Mouse (Mus musculus): ENCODE data around the gene Smpd2. TPM values are rescaled to one million over a fixed set of nuclear protein-coding genes. Genes with fewer than 3 reads are reported as not detected.

The Smpd2 gene
- polyA plus RNA-seq, 1 experiment from 2014 or later = 50.7 TPM

- H3K4me2 ChIP-seq (ENCODE audit: low read depth, low read length, severe bottlenecking) = no peak overlapping the region
- H3K9ac ChIP-seq (ENCODE audit: low read length) = no peak overlapping the region
- ATAC-seq (replicated peaks; ENCODE audit: low FRiP score) (no peak), DNase-seq (ENCODE audit: low spot score) (no peak)
- no peaks in the 10 kb centered on the region; the same call in 1 of the 2 replicates for H3K36me3 ChIP-seq (ENCODE audit: control insufficient read depth, insufficient read depth, low read length)
- WGBS = 86% methylated on average over 7 of the region's 7 CpGs
- H3K27ac ChIP-seq (ENCODE audit: low read depth, low read length) = no peak overlapping the region
- H3K9me3 ChIP-seq (ENCODE audit: control insufficient read depth, low read length) = no peaks in the 10 kb centered on the region
- no peaks in the 10 kb centered on the region for H3K27me3 ChIP-seq (ENCODE audit: control insufficient read depth, insufficient read depth, low read length)
- H3K4me1 ChIP-seq (replicated peaks; ENCODE audit: control insufficient read depth, insufficient read depth, low read length) = peaks cover 3% of the 10 kb centered on the region; the same call in 1 of the 2 replicates
- no peak overlapping the region for H3K4me3 ChIP-seq (ENCODE audit: low read depth, low read length)
These were observed 7.7 kb downstream of the Smpd2 start for GRCm38 (mm10) chr10:41482446-41482845.

- peaks cover 5% of the 10 kb centered on the region; the same call in 1 of the 2 replicates for H3K4me1 ChIP-seq (replicated peaks; ENCODE audit: control insufficient read depth, insufficient read depth, low read length)
- no peak overlapping the region for H3K27ac ChIP-seq (ENCODE audit: low read depth, low read length)
- DNase-seq (ENCODE audit: low spot score) (no peak), ATAC-seq (replicated peaks; ENCODE audit: low FRiP score) (no peak)
- H3K4me3 ChIP-seq (ENCODE audit: low read depth, low read length) = no peak overlapping the region
- 76% methylated on average over 33 of the region's 33 CpGs for WGBS
- H3K9me3 ChIP-seq (ENCODE audit: control insufficient read depth, low read length) = no peaks in the 10 kb centered on the region
- H3K27me3 ChIP-seq (ENCODE audit: control insufficient read depth, insufficient read depth, low read length) = no peaks in the 10 kb centered on the region
- H3K36me3 ChIP-seq (ENCODE audit: control insufficient read depth, insufficient read depth, low read length) = no peaks in the 10 kb centered on the region; the same call in 1 of the 2 replicates
- no peak overlapping the region for H3K4me2 ChIP-seq (ENCODE audit: low read depth, low read length, severe bottlenecking)
- H3K9ac ChIP-seq (ENCODE audit: low read length) = no peak overlapping the region
These were observed 9.0 kb downstream of the Smpd2 start for GRCm38 (mm10) chr10:41480938-41481880.

- no peak for ATAC-seq (replicated peaks; ENCODE audit: low FRiP score)
- Histone ChIP-seq H3K4me3 (ENCODE audit: low read depth, low read length) (no peak overlapping the region), H3K9ac (ENCODE audit: low read length) (no peak overlapping the region), H3K27me3 (ENCODE audit: control insufficient read depth, insufficient read depth, low read length) (no peaks in the 10 kb centered on the region), H3K9me3 (ENCODE audit: control insufficient read depth, low read length) (no peaks in the 10 kb centered on the region), H3K36me3 (ENCODE audit: control insufficient read depth, insufficient read depth, low read length) (no peaks in the 10 kb centered on the region; the same call in 1 of the 2 replicates), H3K27ac (ENCODE audit: low read depth, low read length) (no peak overlapping the region), H3K4me1 (replicated peaks; ENCODE audit: control insufficient read depth, insufficient read depth, low read length) (peaks cover 10% of the 10 kb centered on the region; the same call in 1 of the 2 replicates), H3K4me2 (ENCODE audit: low read depth, low read length, severe bottlenecking) (no peak overlapping the region)
- WGBS = 94% methylated on average over 3 of the region's 3 CpGs
- no peak for DNase-seq (ENCODE audit: low spot score)
These were observed 10.2 kb downstream of the Smpd2 start for GRCm38 (mm10) chr10:41479961-41480360.

GRCm38 (mm10) chr10:41477278-41478181 is 12.6 kb downstream of the Smpd2 start:
- no peaks in the 10 kb centered on the region for H3K9me3 ChIP-seq (ENCODE audit: control insufficient read depth, low read length)
- 3% methylated on average over 20 of the region's 20 CpGs for WGBS
- ATAC-seq (replicated peaks; ENCODE audit: low FRiP score) (peak; percentile 81), DNase-seq (ENCODE audit: low spot score) (peak; percentile 79)
- H3K4me3 ChIP-seq (ENCODE audit: low read depth, low read length) = peak overlapping the region; percentile 60
- peak overlapping the region; percentile 84 for H3K27ac ChIP-seq (ENCODE audit: low read depth, low read length)
- H3K27me3 ChIP-seq (ENCODE audit: control insufficient read depth, insufficient read depth, low read length) = no peaks in the 10 kb centered on the region
- H3K9ac ChIP-seq (ENCODE audit: low read length) = peak overlapping the region; percentile 83
- no peaks in the 10 kb centered on the region; the same call in 1 of the 2 replicates for H3K36me3 ChIP-seq (ENCODE audit: control insufficient read depth, insufficient read depth, low read length)
- peak overlapping the region; percentile 89 for H3K4me2 ChIP-seq (ENCODE audit: low read depth, low read length, severe bottlenecking)
- peaks cover 10% of the 10 kb centered on the region; the same call in 1 of the 2 replicates for H3K4me1 ChIP-seq (replicated peaks; ENCODE audit: control insufficient read depth, insufficient read depth, low read length)

- Histone ChIP-seq H3K9me3 (ENCODE audit: control insufficient read depth, low read length) (no peaks in the 10 kb centered on the region), H3K27ac (ENCODE audit: low read depth, low read length) (peak overlapping the region; percentile 84), H3K9ac (ENCODE audit: low read length) (peak overlapping the region; percentile 83), H3K4me3 (ENCODE audit: low read depth, low read length) (peak overlapping the region; percentile 60), H3K27me3 (ENCODE audit: control insufficient read depth, insufficient read depth, low read length) (no peaks in the 10 kb centered on the region), H3K4me2 (ENCODE audit: low read depth, low read length, severe bottlenecking) (peak overlapping the region; percentile 89), H3K36me3 (ENCODE audit: control insufficient read depth, insufficient read depth, low read length) (no peaks in the 10 kb centered on the region; the same call in 1 of the 2 replicates), H3K4me1 (replicated peaks; ENCODE audit: control insufficient read depth, insufficient read depth, low read length) (peaks cover 10% of the 10 kb centered on the region; the same call in 1 of the 2 replicates)
- ATAC-seq (replicated peaks; ENCODE audit: low FRiP score) (peak; percentile 60), DNase-seq (ENCODE audit: low spot score) (peak; percentile 74)
- WGBS = 0% methylated on average over 9 of the region's 9 CpGs
These were observed 13.2 kb downstream of the Smpd2 start for GRCm38 (mm10) chr10:41477018-41477277.

- Histone ChIP-seq H3K4me2 (ENCODE audit: low read depth, low read length, severe bottlenecking) (peak within 1 kb of the TSS; percentile 89), H3K4me3 (ENCODE audit: low read depth, low read length) (peak within 1 kb of the TSS; percentile 60), H3K27me3 (ENCODE audit: control insufficient read depth, insufficient read depth, low read length) (no peaks in the 10 kb centered on the region), H3K4me1 (replicated peaks; ENCODE audit: control insufficient read depth, insufficient read depth, low read length) (peaks cover 10% of the 10 kb centered on the region; the same call in 1 of the 2 replicates), H3K9me3 (ENCODE audit: control insufficient read depth, low read length) (no peaks in the 10 kb centered on the region), H3K9ac (ENCODE audit: low read length) (peak within 1 kb of the TSS; percentile 83), H3K36me3 (ENCODE audit: control insufficient read depth, insufficient read depth, low read length) (no peaks in the 10 kb centered on the region; the same call in 1 of the 2 replicates), H3K27ac (ENCODE audit: low read depth, low read length) (peak within 1 kb of the TSS; percentile 84)
- WGBS = under 1% methylated on average over 35 of the region's 35 CpGs
- ATAC-seq (replicated peaks; ENCODE audit: low FRiP score) (peak; percentile 69), DNase-seq (ENCODE audit: low spot score) (peak; percentile 81)
These were observed 13.8 kb downstream of the Smpd2 start, which contains the start of gene Mical1 for GRCm38 (mm10) chr10:41476171-41477017. Gene Mical1, plus strand, starts transcription at chr10:41476314.

GRCm38 (mm10) chr10:41474981-41475391 is 15.2 kb downstream of the Smpd2 start:
- Histone ChIP-seq H3K27me3 (ENCODE audit: control insufficient read depth, insufficient read depth, low read length) (no peaks in the 10 kb centered on the region), H3K9me3 (ENCODE audit: control insufficient read depth, low read length) (no peaks in the 10 kb centered on the region), H3K27ac (ENCODE audit: low read depth, low read length) (no peak overlapping the region), H3K36me3 (ENCODE audit: control insufficient read depth, insufficient read depth, low read length) (no peaks in the 10 kb centered on the region), H3K4me2 (ENCODE audit: low read depth, low read length, severe bottlenecking) (no peak overlapping the region), H3K4me1 (replicated peaks; ENCODE audit: control insufficient read depth, insufficient read depth, low read length) (peaks cover 10% of the 10 kb centered on the region; the same call in 1 of the 2 replicates), H3K9ac (ENCODE audit: low read length) (no peak overlapping the region), H3K4me3 (ENCODE audit: low read depth, low read length) (no peak overlapping the region)
- DNase-seq (ENCODE audit: low spot score) (no peak), ATAC-seq (replicated peaks; ENCODE audit: low FRiP score) (no peak)
- WGBS = 92% methylated on average over 1 of the region's 1 CpGs
